Mouse (Mus musculus) liver, adult 2 months (tissue): ENCODE data around the gene Dgki. TPM values are rescaled to one million over a fixed set of nuclear protein-coding genes. Genes with fewer than 3 reads are reported as not detected.

Experiments used
- DNase-seq: peaks from one replicate; pipeline ENCODE4 v3.0.0-alpha.2; 2011; ENCODE audit warnings: low read depth, low spot score; ENCODE audit errors: extremely low read depth
- H3K27ac ChIP-seq: fragments of 200-500 bp; replicated peaks from 2 replicates; pipeline ENCODE4 v1.5.1; 2012; ENCODE audit warnings: low read depth, mild to moderate bottlenecking, control low read depth, inconsistent platforms, low read length; ENCODE audit not compliant: insufficient read depth
- H3K27me3 ChIP-seq: fragments of 200-500 bp; 2 replicates; pipeline ENCODE4 v1.6.1; 2012; ENCODE audit warnings: mild to moderate bottlenecking, moderate library complexity, low read length, inconsistent platforms; ENCODE audit not compliant: control insufficient read depth, insufficient read depth
- H3K36me3 ChIP-seq: fragments of 200-500 bp; 2 replicates; pipeline ENCODE4 v1.6.1; 2012; ENCODE audit warnings: low read length, inconsistent platforms; ENCODE audit not compliant: control insufficient read depth, insufficient read depth
- H3K4me1 ChIP-seq: fragments of 200-500 bp; 2 replicates; pipeline ENCODE4 v1.6.1; 2011; ENCODE audit warnings: low read length; ENCODE audit not compliant: control insufficient read depth, insufficient read depth
- H3K4me3 ChIP-seq: fragments of 200-500 bp; 2 replicates; pipeline ENCODE4 v1.5.1; 2011; ENCODE audit warnings: low read depth, mild to moderate bottlenecking, control low read depth, low read length, moderate library complexity; ENCODE audit not compliant: insufficient read depth
- H3K79me2 ChIP-seq: fragments of 200-500 bp; 2 replicates; pipeline ENCODE4 v1.6.1; 2012; ENCODE audit warnings: inconsistent platforms, mild to moderate bottlenecking, low read length, moderate library complexity; ENCODE audit not compliant: control insufficient read depth, insufficient read depth
- H3K9ac ChIP-seq: fragments of 200-500 bp; 2 replicates; pipeline ENCODE4 v1.6.1; 2012; ENCODE audit warnings: low read depth, mild to moderate bottlenecking, control low read depth, inconsistent platforms, low read length
- CTCF ChIP-seq: fragments of 200-500 bp; IDR thresholded peaks from 2 replicates; pipeline ENCODE4 v1.5.1; 2011; ENCODE audit warnings: low read depth, low read length, control low read depth
- POLR2A ChIP-seq: fragments of 200-500 bp; IDR thresholded peaks from 2 replicates; pipeline ENCODE4 v1.6.1; 2011; ENCODE audit warnings: low read length, control low read depth; ENCODE audit not compliant: insufficient read depth; ENCODE audit errors: extremely low read depth
- WGBS: fragments of 180-500 bp; shearing (Covaris S2); methylation state at CpG from one replicate; pipeline ENCODE4 v1.1.7; 2018; 5-methylcytosine and 5-hydroxymethylcytosine counted together
- polyA plus RNA-seq: library from polyadenylated mRNA; depleted of rRNA; stranded (reverse); fragments of >200 nt; gene quantifications from 2 replicates; pipeline ENCODE4 v1.2.3, GENCODE M21; 2012
- total RNA-seq: library from RNA; depleted of rRNA; stranded (reverse); fragments of >200 nt; gene quantifications from 2 replicates; pipeline ENCODE4 v1.2.3, GENCODE M21; 2014

Gene Dgki
- total and polyA plus RNA-seq, 2 experiments: 0.09 TPM; not detected in 1

GRCm38 (mm10) chr6:37100413-37100812 lies 199.6 kb downstream of the Dgki start:
- 79% methylated on average over 5 of the region's 5 CpGs for WGBS
- Histone ChIP-seq H3K36me3 (no peaks in the 10 kb centered on the region), H3K4me3 (no peak overlapping the region), H3K27ac (no peak overlapping the region), H3K79me2 (no peaks in the 10 kb centered on the region), H3K9ac (no peak overlapping the region), H3K4me1 (no peaks in the 10 kb centered on the region), H3K27me3 (no peaks in the 10 kb centered on the region)
- no peak for TF ChIP-seq CTCF
- TF ChIP-seq POLR2A: no peak
- DNase-seq: no peak

DNA sequence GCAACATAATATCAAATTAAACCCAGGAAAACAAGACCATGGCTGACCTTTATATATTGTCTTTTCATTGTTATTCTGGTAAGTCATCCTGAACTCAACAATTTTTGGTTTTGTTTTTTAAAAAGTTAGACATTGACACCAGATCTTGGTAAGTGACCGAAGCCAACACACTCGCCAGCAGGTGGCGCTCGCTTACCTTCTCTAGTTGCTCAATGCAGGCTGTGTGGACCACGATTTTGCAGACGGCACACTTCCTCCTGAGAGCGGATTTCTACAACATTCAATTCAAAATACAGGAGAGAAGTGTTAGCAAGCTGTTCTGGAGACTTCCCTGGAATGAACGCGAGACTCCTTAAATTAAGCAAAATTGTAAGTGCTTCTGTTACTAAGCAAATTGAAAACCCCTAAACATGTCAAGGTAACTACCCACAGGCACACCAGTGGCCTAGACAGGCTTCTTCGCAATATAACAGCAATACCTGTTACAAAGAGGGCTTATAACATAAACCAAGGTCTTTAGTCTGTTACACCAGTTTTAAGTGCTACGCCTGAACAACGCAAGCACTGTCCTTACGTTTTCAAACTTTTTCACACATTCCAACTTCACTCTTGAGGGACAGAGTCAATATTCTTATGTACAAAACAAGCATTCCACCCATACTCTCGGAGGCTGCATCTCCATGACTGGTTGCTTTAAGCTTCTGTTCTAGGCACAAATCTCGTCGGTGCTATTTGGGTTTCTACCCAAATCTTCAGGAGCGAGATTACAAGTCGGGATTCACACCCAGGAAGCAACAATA lies 202.4 kb downstream of the Dgki start:
- H3K36me3 ChIP-seq: no peaks in the 10 kb centered on the region
- TF ChIP-seq POLR2A (no peak), CTCF (peak; percentile 94)
- no peaks in the 10 kb centered on the region for H3K27me3 ChIP-seq
- H3K27ac ChIP-seq: no peak overlapping the region
- WGBS: 44% methylated on average over 18 of the region's 18 CpGs
- no peak overlapping the region for H3K4me3 ChIP-seq
- no peaks in the 10 kb centered on the region for H3K79me2 ChIP-seq
- no peaks in the 10 kb centered on the region for H3K4me1 ChIP-seq
- H3K9ac ChIP-seq: no peak overlapping the region
- peak; percentile 46 for DNase-seq

DNA sequence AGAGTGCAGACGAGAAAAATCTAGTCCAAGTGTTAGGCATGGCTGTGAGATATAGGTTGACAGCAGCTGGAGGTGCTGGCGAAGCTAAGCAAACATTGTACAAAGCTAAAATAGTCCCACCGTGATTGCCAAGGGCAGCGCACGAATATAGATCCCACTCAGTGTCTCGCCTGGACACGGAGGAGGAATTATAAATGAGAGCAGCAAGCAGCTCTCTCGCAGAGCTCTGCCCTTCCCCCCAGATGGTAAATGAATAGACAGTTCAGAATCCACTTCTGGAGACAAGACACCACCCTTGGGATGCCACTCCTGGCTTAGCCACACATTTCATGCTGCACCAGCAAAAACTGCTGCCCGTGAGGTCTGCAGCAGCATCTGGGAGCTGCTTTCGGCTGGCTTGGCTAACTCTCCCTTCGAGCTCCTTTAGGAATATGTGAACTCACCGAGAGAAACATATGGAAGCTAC lies 203.1 kb downstream of the Dgki start:
- Histone ChIP-seq H3K79me2 (no peaks in the 10 kb centered on the region), H3K9ac (no peak overlapping the region), H3K27ac (no peak overlapping the region), H3K27me3 (no peaks in the 10 kb centered on the region), H3K36me3 (no peaks in the 10 kb centered on the region), H3K4me3 (no peak overlapping the region), H3K4me1 (no peaks in the 10 kb centered on the region)
- 45% methylated on average over 12 of the region's 12 CpGs for WGBS
- TF ChIP-seq POLR2A (no peak), CTCF (no peak)
- DNase-seq: no peak

DNA sequence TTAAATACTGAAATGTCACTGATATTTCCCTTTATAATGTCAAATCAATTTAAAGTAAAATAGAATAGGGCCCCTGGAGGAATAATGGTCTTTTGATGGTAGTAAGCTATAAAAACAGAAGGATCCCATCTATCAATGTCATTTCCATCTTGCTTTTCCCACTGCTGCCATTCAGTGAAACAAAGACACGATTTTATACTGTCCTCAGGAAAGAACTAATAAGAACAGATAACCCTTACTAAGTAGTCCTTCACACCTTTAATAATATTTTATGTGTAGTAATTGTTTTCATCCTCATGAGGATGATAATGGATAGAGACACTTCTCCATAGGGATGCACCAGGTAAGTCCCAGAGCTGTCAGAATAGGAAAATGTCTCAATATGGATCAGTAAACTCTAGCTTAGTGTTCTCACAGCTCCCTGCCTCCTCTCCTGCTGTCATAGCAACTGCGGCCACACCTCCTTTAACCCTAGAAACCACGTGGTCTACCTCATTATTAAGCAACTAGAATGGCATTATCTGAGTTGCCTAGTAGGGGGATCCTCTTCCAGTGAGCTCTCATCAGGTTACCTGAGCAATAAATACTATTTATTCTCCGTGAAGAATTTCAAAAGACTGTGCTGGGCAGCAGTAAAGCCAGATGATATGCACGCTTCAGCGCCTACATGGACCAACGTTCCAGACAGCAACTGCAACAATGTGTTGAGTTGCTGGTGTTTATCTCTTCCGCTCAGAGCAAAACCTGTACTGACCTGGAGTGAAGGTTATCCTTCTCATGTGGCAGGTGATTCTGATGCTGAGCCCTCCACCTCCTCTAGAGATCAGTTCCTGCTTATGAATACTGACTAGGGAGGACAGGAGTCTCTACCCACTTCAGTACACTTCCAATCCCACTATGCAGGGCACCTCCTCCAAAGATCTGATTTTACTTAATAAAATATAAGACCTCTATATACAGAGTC lies 210.6 kb downstream of the Dgki start:
- no peak overlapping the region for H3K4me3 ChIP-seq
- no peaks in the 10 kb centered on the region for H3K36me3 ChIP-seq
- no peak for TF ChIP-seq POLR2A
- TF ChIP-seq CTCF: no peak
- no peaks in the 10 kb centered on the region for H3K79me2 ChIP-seq
- H3K27me3 ChIP-seq: no peaks in the 10 kb centered on the region
- WGBS: 59% methylated on average over 8 of the region's 8 CpGs
- DNase-seq: no peak
- no peak overlapping the region for H3K27ac ChIP-seq
- H3K4me1 ChIP-seq: no peaks in the 10 kb centered on the region
- no peak overlapping the region for H3K9ac ChIP-seq

DNA sequence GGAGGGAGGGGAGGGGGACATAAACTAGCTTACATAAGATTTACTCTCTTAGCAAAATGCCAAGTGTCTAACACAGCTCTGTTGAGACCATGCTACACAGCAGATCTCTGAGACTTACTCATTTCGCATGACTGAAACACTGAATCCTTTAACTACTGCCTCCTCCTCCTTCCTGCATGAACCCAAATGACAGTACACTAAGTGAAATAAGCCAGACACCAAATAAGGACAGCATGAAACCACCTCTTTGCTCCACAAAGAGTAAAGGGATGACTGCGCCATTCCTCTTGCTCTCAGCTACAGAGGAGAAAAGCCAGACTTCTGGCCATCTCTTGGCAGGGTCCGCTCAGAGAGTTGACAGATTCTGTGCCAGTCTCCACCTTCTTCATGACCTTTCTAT lies 217.0 kb downstream of the Dgki start:
- TF ChIP-seq CTCF: no peak
- no peak for TF ChIP-seq POLR2A
- no peak overlapping the region for H3K4me3 ChIP-seq
- no peak overlapping the region for H3K27ac ChIP-seq
- H3K27me3 ChIP-seq: no peaks in the 10 kb centered on the region
- DNase-seq: no peak
- H3K36me3 ChIP-seq: no peaks in the 10 kb centered on the region
- no peaks in the 10 kb centered on the region for H3K79me2 ChIP-seq
- no peak overlapping the region for H3K9ac ChIP-seq
- no peaks in the 10 kb centered on the region for H3K4me1 ChIP-seq
- WGBS: 93% methylated on average over 3 of the region's 3 CpGs
